Comparison of ENCODE assay signal across 25 mouse cellular contexts in genomic region chr11:71199349-71199748, GRCm38 (mm10). TPM values are rescaled to one million over a fixed set of nuclear protein-coding genes. Genes with fewer than 3 reads are reported as not detected.
"Had no signal": no experiment of that assay in that cellular context is flagged by ENCODE, and none has a peak within 500 bp of the region (broad histone marks: within the 10 kb centered on the region; RNA-seq: fewer than 3 reads in every experiment).

No protein-coding gene starts in this region.

- H3K4me2 ChIP-seq: kidney, embryonic 15.5 days; limb, embryonic 13.5 days; liver, embryonic 12.5 days; liver, embryonic 15.5 days; lung, embryonic 15.5 days; midbrain, embryonic 13.5 days; neural tube, embryonic 13.5 days had no signal

- H3K4me1 ChIP-seq: kidney, embryonic 15.5 days; limb, embryonic 10.5 days; limb, embryonic 13.5 days; liver, embryonic 12.5 days; liver, embryonic 15.5 days; lung, embryonic 15.5 days; megakaryocyte, embryonic 14.5 days; midbrain, embryonic 10.5 days; midbrain, embryonic 13.5 days; neural tube, embryonic 13.5 days had no signal

- H3K27ac ChIP-seq: kidney, embryonic 15.5 days; layer of hippocampus, adult 2 months; limb, embryonic 10.5 days; limb, embryonic 13.5 days; liver, embryonic 12.5 days; liver, embryonic 15.5 days; lung, embryonic 15.5 days; midbrain, embryonic 10.5 days; midbrain, embryonic 13.5 days; neural tube, embryonic 13.5 days; stomach, postnatal 0 days had no signal

- H3K36me3 ChIP-seq: kidney, embryonic 15.5 days; limb, embryonic 10.5 days; limb, embryonic 13.5 days; liver, embryonic 12.5 days; liver, embryonic 15.5 days; lung, embryonic 15.5 days; midbrain, embryonic 10.5 days; midbrain, embryonic 13.5 days; neural tube, embryonic 13.5 days had no signal

- H3K9ac ChIP-seq: kidney, embryonic 15.5 days; limb, embryonic 13.5 days; liver, embryonic 12.5 days; liver, embryonic 15.5 days; lung, embryonic 15.5 days; midbrain, embryonic 13.5 days; neural tube, embryonic 13.5 days had no signal

- H3K27me3 ChIP-seq: kidney, embryonic 15.5 days; limb, embryonic 13.5 days; liver, embryonic 12.5 days; liver, embryonic 15.5 days; lung, embryonic 15.5 days; megakaryocyte, embryonic 14.5 days; midbrain, embryonic 13.5 days; neural tube, embryonic 13.5 days had no signal

- ATAC-seq: liver, embryonic 12.5 days; midbrain, embryonic 13.5 days; midbrain, embryonic 16.5 days had no signal

- H3K4me3 ChIP-seq: kidney, embryonic 15.5 days; layer of hippocampus, adult 2 months; limb, embryonic 10.5 days; limb, embryonic 13.5 days; liver, embryonic 12.5 days; liver, embryonic 15.5 days; lung, embryonic 15.5 days; megakaryocyte, embryonic 14.5 days; midbrain, embryonic 10.5 days; midbrain, embryonic 13.5 days; myocyte; neural tube, embryonic 13.5 days had no signal

- DNase-seq: kidney, postnatal 14 days; kidney, postnatal 4 days; layer of hippocampus, adult 9-11 months; liver; lung, adult 18-20 months; lung, postnatal 10 days; lung, postnatal 36 days; retina, postnatal 1 day; right cerebral cortex, postnatal 25 days; thymus, postnatal 36 days had no signal

- H3K9me3 ChIP-seq: kidney, embryonic 15.5 days; limb, embryonic 10.5 days; limb, embryonic 13.5 days; liver, embryonic 12.5 days; liver, embryonic 15.5 days; lung, embryonic 15.5 days; megakaryocyte, embryonic 14.5 days; midbrain, embryonic 10.5 days; midbrain, embryonic 13.5 days; neural tube, embryonic 13.5 days had no signal

RNA-seq across cellular contexts. Expression of gene Nlrp1b, which starts 31.2 kb away (rescaled TPM):
- polyA plus RNA-seq: kidney, embryonic 15.5 days; limb, embryonic 10.5 days; limb, embryonic 13.5 days; lung, embryonic 15.5 days; midbrain, embryonic 10.5 days; midbrain, embryonic 16.5 days; neural tube, embryonic 13.5 days had no signal

RNA-seq across cellular contexts. Expression of gene Nlrp1a, which starts 54.8 kb away (rescaled TPM):
- polyA plus RNA-seq: limb, embryonic 10.5 days; myocyte; stomach, embryonic 14.5 days; stomach, postnatal 0 days had no signal
